Mouse (Mus musculus) stomach, embryonic 14.5 days (tissue): ENCODE results near the gene Ndufs6. TPM values are rescaled to one million over a fixed set of nuclear protein-coding genes. Genes with fewer than 3 reads are reported as not detected.

Experiments used
- ATAC-seq: fragments of 200-750 bp; cut with Nextera tagmentation; 2 replicates; pipeline ENCODE4 v1.8.0; 2017; ENCODE audit warnings: low read depth, moderate TSS enrichment; ENCODE audit not compliant: insufficient number of reproducible peaks, insufficient read depth, low FRiP score
- H3K27ac ChIP-seq: fragments of 300-500 bp; sonication (generic); 2 replicates; pipeline ENCODE4 v1.5.1; 2014; ENCODE audit warnings: mild to moderate bottlenecking, low read length, moderate library complexity, mixed read lengths
- H3K27me3 ChIP-seq: fragments of 300-500 bp; sonication (generic); 2 replicates; pipeline ENCODE4 v1.6.1; 2014; ENCODE audit warnings: low read length, control low read depth, mixed read lengths; ENCODE audit not compliant: control insufficient read depth, insufficient read depth
- H3K36me3 ChIP-seq: fragments of 300-500 bp; sonication (generic); 2 replicates; pipeline ENCODE4 v1.6.1; 2014; ENCODE audit warnings: mild to moderate bottlenecking, control low read depth, low read length, moderate library complexity, mixed read lengths; ENCODE audit not compliant: control insufficient read depth, insufficient read depth
- H3K4me1 ChIP-seq: fragments of 300-500 bp; sonication (generic); 2 replicates; pipeline ENCODE4 v1.6.1; 2014; ENCODE audit warnings: low read length, control low read depth, mixed read lengths; ENCODE audit not compliant: control insufficient read depth, insufficient read depth
- H3K4me2 ChIP-seq: fragments of 300-500 bp; sonication (generic); replicated peaks from 2 replicates; pipeline ENCODE4 v1.6.1; 2014; ENCODE audit warnings: low read depth, low read length, control low read depth
- H3K4me3 ChIP-seq: fragments of 300-500 bp; sonication (generic); 2 replicates; pipeline ENCODE4 v1.5.1; 2014; ENCODE audit warnings: low read depth, low read length, control low read depth
- H3K9ac ChIP-seq: fragments of 300-500 bp; sonication (generic); replicated peaks from 2 replicates; pipeline ENCODE4 v1.6.1; 2014; ENCODE audit warnings: low read depth, mild to moderate bottlenecking, control low read depth, low read length, moderate library complexity, mixed read lengths
- H3K9me3 ChIP-seq: fragments of 300-500 bp; sonication (generic); 2 replicates; pipeline ENCODE4 v1.6.1; 2016; ENCODE audit warnings: low read depth, low read length, control low read depth; ENCODE audit not compliant: control insufficient read depth
- WGBS: fragments of 180-500 bp; shearing (Covaris S2); extraction: QIAGEN DNeasy Blood & Tissue Kit; methylation state at CpG from one replicate; pipeline ENCODE4 v1.1.7; 2014; 5-methylcytosine and 5-hydroxymethylcytosine counted together
- polyA plus RNA-seq: library from polyadenylated mRNA; unstranded; fragments of >200 nt; fragmentation: Nextera tagmentation; extraction: Ambion mirVana; gene quantifications from 2 replicates; pipeline ENCODE4 v1.2.1, GENCODE M21; 2014

Gene Ndufs6
- 348 and 364 TPM in 2 replicates for polyA plus RNA-seq

DNA sequence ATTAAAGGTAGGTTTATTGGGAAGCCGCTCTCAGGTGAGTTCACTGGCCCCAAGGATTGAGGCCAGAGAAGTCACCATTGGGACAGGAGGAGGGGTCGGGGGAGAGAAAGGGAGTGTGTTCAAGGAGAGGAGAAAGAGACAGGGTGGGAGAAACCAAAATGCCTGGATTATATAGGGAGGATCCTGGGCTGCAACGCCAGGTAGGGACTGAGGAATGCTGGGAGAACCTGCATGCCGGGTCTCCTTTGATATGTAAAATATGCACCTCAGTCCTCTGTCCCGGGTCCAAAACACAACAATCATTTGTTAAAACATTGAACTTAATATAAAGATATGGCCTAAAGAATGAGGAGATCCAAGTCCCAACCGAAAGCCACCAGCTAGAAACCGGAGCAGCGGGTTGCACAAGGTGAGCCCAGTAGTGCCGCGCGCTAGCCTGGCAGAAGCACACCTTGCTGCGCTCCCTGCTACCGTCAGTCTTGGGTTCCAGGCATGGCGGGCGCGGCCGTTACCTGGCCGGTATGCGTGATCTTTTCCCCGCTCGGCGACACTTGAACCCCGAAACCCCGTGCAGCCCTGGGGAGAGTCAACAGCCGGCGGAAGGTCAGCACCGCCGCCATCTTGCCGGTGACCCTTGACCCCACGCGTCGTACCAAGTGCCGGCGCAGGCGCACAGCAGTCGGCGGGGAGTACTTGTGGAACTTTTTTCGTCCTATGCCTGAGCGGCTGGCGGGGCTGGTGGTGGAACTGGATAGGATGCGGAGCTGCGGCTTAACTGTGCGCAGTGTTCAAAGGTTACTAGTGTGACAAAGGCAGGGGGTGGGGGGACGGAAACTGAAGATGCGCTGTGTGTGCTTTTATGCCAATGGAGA is at the start of gene Ndufs6, which contains the start of gene Mrpl36:
TSS of gene Ndufs6 (minus strand) at position 716 of the 872 bp plus-strand sequence.
TSS of gene Mrpl36 (plus strand) at position 687 of the 872 bp plus-strand sequence.
- ATAC-seq = peak; percentile 91
- Histone ChIP-seq H3K4me3 (peak within 1 kb of the TSS; percentile 54), H3K27ac (peak within 1 kb of the TSS; percentile 53; the same call in 1 of the 2 replicates), H3K9ac (peak within 1 kb of the TSS; percentile 45), H3K4me1 (peaks cover 14% of the 10 kb centered on the region), H3K4me2 (peak within 1 kb of the TSS; percentile 76), H3K9me3 (no peaks in the 10 kb centered on the region), H3K27me3 (no peaks in the 10 kb centered on the region), H3K36me3 (peaks cover 22% of the 10 kb centered on the region)
- 1% methylated on average over 45 of the region's 45 CpGs for whole genome bisulfite sequencing

GRCm38 (mm10) chr13:73377637-73378036 is 49.3 kb upstream of the Ndufs6 start:
- H3K4me3 ChIP-seq = no peak overlapping the region
- WGBS = 59% methylated on average over 9 of the region's 9 CpGs
- no peak for ATAC-seq
- no peaks in the 10 kb centered on the region for H3K36me3 ChIP-seq
- H3K9me3 ChIP-seq = no peaks in the 10 kb centered on the region
- no peaks in the 10 kb centered on the region for H3K4me1 ChIP-seq
- H3K9ac ChIP-seq = no peak overlapping the region
- H3K27ac ChIP-seq = no peak overlapping the region
- no peaks in the 10 kb centered on the region for H3K27me3 ChIP-seq
- H3K4me2 ChIP-seq = no peak overlapping the region

- WGBS = 67% methylated on average over 2 of the region's 2 CpGs
- Histone ChIP-seq H3K9me3 (no peaks in the 10 kb centered on the region), H3K9ac (no peak overlapping the region), H3K4me1 (no peaks in the 10 kb centered on the region), H3K27me3 (no peaks in the 10 kb centered on the region), H3K4me3 (no peak overlapping the region), H3K27ac (no peak overlapping the region), H3K4me2 (no peak overlapping the region), H3K36me3 (no peaks in the 10 kb centered on the region)
- no peak for ATAC-seq
These were observed 46.3 kb upstream of the Ndufs6 start for GRCm38 (mm10) chr13:73374612-73375011.

- 65% methylated on average over 4 of the region's 4 CpGs for WGBS
- no peaks in the 10 kb centered on the region for H3K27me3 ChIP-seq
- H3K4me3 ChIP-seq = no peak overlapping the region
- no peak overlapping the region for H3K9ac ChIP-seq
- H3K27ac ChIP-seq = no peak overlapping the region
- H3K36me3 ChIP-seq = no peaks in the 10 kb centered on the region
- ATAC-seq = no peak
- H3K4me2 ChIP-seq = no peak overlapping the region
- H3K9me3 ChIP-seq = no peaks in the 10 kb centered on the region
- H3K4me1 ChIP-seq = no peaks in the 10 kb centered on the region
These were observed 45.0 kb upstream of the Ndufs6 start for GRCm38 (mm10) chr13:73373367-73373766.

- 83% methylated on average over 3 of the region's 3 CpGs for WGBS
- Histone ChIP-seq H3K4me3 (no peak overlapping the region), H3K36me3 (no peaks in the 10 kb centered on the region), H3K27me3 (no peaks in the 10 kb centered on the region), H3K4me2 (no peak overlapping the region), H3K4me1 (no peaks in the 10 kb centered on the region), H3K27ac (no peak overlapping the region), H3K9me3 (no peaks in the 10 kb centered on the region), H3K9ac (no peak overlapping the region)
- no peak for ATAC-seq
These were observed 28.8 kb upstream of the Ndufs6 start for GRCm38 (mm10) chr13:73357106-73357505.

- no peaks in the 10 kb centered on the region for H3K4me1 ChIP-seq
- no peaks in the 10 kb centered on the region for H3K27me3 ChIP-seq
- no peaks in the 10 kb centered on the region for H3K9me3 ChIP-seq
- H3K4me3 ChIP-seq = no peak overlapping the region
- H3K27ac ChIP-seq = no peak overlapping the region
- no peak for ATAC-seq
- no peaks in the 10 kb centered on the region for H3K36me3 ChIP-seq
- no peak overlapping the region for H3K9ac ChIP-seq
- no peak overlapping the region for H3K4me2 ChIP-seq
These were observed 24.1 kb upstream of the Ndufs6 start for GRCm38 (mm10) chr13:73352491-73352890.

- Histone ChIP-seq H3K9me3 (no peaks in the 10 kb centered on the region), H3K27me3 (no peaks in the 10 kb centered on the region), H3K36me3 (no peaks in the 10 kb centered on the region), H3K4me2 (no peak overlapping the region), H3K4me1 (no peaks in the 10 kb centered on the region), H3K9ac (no peak overlapping the region), H3K27ac (no peak overlapping the region), H3K4me3 (no peak overlapping the region)
- WGBS = 46% methylated on average over 3 of the region's 3 CpGs
- no peak for ATAC-seq
These were observed 23.6 kb upstream of the Ndufs6 start for GRCm38 (mm10) chr13:73351910-73352309.

DNA sequence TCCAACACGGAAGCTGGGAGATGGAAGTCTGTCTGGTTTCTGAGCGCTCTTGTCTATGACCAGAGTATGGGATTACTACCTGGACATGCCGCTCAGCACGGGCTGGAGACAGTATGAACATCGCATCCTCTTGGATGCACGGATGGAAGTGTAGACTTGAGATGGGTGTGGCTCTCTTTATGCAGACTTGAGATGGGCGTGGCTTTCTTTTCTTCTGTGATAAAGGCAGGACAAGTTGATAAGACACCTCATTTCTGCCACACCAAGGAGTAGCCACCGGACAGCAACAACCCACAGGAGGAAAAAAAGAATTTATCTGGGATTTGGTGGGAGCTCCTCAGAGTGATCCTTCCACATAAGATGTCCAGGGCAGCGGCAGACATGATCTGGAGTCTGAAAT is 22.4 kb upstream of the Ndufs6 start:
- Histone ChIP-seq H3K36me3 (no peaks in the 10 kb centered on the region), H3K27me3 (no peaks in the 10 kb centered on the region), H3K4me3 (no peak overlapping the region), H3K4me2 (no peak overlapping the region), H3K27ac (no peak overlapping the region), H3K4me1 (no peaks in the 10 kb centered on the region), H3K9ac (no peak overlapping the region), H3K9me3 (no peaks in the 10 kb centered on the region)
- ATAC-seq = no peak
- 83% methylated on average over 9 of the region's 9 CpGs for WGBS
